Mouse (Mus musculus) telencephalon, adult 2 months (tissue): Measurements from ENCODE around the gene Abcb6.

Source experiments
- DNase-seq: peaks from one replicate; pipeline ENCODE4 v3.0.0-alpha.2; 2011; ENCODE audit warnings: low read depth, low spot score

Gene Abcb6

DNA sequence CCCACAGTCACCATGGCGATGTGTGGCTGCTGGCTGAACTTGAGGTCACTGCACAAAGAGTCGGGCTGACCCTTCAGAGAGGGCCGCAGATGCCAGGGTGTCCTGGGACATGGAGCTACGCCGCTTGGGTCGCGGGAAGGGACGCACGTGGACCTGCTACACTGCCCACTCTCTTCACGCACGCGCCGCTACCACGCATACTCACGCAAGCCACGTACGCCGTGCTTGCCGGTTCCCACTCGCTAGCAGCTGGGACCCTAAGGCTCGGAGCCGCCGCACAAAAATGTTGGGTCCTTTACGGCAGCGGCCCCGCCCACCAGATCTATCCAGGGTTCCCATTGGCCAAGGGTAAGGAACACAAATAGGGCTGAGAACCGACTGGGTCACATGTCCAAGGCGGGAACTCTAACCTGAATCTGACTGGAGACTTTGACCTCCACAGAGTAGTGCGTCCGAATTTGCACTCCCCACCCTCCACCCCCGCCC, at the start of gene Abcb6:
Abcb6 (minus strand) TSS at position 288 of the 486 bp plus-strand sequence.
- peak; percentile 93 for DNase-seq

GRCm38 (mm10) chr1:75229158-75229557, 49.0 kb upstream of the Abcb6 start:
- no peak for DNase-seq

DNA sequence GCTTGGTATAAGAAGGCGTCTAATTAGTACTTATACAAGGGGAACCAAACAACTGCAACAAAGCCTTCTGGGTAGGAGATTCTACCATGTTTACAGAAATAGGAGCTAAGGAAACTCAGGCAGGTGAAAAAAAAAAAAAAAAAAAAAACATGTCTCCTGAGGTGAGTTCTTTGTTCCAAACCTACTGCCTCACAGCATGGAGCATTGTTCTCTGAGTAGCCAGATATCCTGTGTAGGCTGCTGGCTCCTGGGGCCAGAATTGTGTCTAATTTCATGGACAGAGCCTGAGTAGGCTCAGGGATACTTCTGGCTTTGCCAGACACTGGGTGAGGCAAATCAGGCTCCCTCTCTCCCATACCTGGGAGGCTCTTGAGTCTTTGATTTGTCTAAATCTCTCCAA, 47.5 kb upstream of the Abcb6 start:
- DNase-seq = no peak

DNA sequence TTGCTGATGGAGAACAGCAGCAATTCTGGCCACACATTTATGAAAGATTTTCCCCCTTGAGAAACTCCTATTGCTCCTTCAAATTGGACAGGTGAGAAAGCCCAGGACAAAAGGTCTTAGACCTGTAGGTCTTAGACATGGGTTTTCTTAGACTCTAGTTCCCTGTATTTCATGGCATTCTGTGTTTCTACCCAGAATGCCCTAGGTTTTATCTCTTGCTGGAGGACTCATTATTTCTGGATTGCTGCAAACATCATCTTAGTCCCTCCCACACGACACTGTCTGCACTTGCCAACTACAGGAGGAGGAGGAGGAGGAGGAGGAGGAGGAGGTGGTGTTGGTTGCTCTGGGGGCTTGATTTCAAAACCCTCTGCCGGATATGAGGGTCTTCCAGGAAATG, 45.9 kb upstream of the Abcb6 start:
- no peak for DNase-seq

- no peak for DNase-seq
Measured at GRCm38 (mm10) chr1:75225473-75225872, 45.3 kb upstream of the Abcb6 start.

DNA sequence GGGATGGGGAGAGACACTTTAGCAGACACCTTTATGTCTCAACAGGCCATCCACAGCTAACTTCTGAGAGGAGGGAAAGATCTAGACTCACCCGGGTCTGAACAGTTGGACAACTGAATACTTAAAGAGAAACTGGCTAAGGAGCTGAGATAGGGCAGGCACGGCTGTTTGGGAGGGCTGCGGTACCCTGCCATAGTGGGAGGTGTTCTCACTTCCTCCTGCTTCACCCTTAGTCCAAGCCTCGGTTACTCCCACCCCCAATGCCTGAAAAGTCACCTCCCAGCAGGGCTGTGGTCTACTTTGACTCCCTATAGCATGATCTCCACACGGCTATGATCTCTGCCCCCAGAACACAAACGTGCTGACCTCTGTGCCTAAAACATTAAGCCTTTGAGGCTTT, 43.3 kb upstream of the Abcb6 start:
- DNase-seq = no peak

- DNase-seq = no peak
Measured at GRCm38 (mm10) chr1:75222926-75223325, 42.7 kb upstream of the Abcb6 start.

- DNase-seq = no peak
Measured at GRCm38 (mm10) chr1:75221538-75221937, 41.3 kb upstream of the Abcb6 start.

DNA sequence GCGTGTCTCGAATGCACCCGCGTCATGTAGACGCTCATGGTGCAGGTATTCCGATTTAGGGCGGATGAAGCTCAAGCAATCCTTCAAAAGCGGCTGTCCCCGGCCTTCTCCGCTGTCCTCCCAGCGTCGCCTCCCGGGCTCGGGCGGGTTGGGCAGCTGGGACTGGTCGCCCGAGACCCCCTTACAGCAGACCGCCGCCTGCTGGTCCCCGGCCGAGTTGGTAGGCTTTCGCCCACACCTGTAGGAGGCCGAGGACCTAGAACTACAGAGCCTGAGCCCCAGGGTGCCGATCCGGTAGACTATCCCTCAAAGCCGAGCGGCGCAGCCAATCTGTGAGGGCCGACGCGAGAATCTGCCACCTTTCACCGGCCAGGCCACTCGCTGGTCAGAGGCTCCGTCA, 39.3 kb upstream of the Abcb6 start, which contains the start of gene Tuba4a:
Tuba4a (minus strand) TSS at position 335 of the 400 bp plus-strand sequence.
- DNase-seq = no peak

- DNase-seq = peak; percentile 86
Measured at GRCm38 (mm10) chr1:75219078-75219477, 38.9 kb upstream of the Abcb6 start.

DNA sequence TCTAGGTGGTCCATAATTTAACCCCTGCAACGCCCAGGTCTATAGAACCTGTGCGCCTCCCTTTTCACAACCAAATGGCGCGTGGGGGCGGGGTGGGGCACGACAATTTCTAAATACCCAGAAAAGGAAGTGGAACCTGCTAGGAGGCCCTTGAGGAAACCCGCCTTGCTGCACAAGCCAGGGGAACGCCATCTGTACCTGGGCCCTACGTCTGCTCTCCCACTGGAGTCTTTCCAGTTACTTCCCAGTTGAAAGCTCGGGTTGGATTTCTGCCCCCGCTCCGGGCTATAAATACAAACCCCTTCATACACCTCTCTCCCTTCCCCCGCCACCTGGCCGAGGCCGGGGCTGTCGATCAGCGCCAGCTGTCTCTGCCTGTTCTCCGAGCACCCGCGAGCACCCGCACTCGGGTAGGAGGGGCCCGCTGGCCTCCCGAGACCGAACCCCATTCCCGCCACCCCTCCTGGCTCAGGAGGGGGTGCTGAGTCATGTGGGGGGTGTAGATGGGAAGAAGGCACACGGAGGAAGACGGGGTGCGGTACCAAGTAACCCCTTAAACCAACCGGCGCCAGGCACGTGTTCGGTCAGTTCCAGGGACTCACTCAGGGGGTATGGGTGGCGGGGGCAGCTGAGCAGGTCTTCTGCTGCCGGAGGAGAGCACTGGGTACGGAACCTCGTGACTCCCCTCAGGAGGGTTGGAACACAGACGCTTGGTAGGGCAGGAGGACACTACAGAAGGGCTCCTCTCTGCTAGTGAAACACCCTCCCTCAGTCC, 38.2 kb upstream of the Abcb6 start:
- DNase-seq = peak; percentile 74

- DNase-seq = no peak
Measured at GRCm38 (mm10) chr1:75217893-75218226, 37.7 kb upstream of the Abcb6 start.

DNA sequence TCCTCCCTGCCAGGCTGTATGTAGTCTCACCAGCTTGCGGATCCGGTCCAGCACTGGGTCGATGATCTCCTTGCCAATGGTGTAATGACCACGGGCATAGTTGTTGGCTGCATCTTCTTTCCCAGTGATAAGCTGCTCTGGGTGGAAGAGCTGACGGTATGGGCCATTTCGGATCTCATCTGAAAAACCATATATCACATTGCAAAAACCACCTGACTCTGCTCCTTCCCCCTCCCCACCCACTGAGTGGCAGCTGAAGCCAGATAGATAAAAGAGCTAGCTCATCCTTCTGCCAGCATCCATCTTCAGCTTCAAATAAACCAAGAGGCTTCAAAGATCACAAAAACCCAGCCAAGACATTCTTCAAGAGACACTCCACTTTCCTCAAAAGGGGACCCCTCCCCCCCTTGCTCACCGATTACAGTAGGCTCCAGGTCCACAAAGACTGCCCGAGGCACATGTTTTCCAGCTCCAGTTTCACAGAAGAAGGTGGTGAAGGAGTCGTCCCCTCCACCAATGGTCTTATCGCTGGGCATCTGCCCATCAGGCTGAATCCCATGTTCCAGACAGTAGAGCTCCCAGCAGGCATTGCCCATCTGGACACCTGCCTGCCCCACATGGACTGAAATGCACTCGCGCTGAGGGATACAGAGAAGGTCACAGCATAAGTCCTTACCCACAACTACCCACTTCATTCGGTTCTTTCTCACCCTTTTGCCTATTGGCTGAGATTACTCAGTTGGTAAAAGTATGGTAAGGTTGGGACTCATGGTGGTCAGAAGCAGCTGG, 36.8 kb upstream of the Abcb6 start:
- DNase-seq = no peak

- no peak for DNase-seq
Measured at GRCm38 (mm10) chr1:75215785-75216184, 35.6 kb upstream of the Abcb6 start.

DNA sequence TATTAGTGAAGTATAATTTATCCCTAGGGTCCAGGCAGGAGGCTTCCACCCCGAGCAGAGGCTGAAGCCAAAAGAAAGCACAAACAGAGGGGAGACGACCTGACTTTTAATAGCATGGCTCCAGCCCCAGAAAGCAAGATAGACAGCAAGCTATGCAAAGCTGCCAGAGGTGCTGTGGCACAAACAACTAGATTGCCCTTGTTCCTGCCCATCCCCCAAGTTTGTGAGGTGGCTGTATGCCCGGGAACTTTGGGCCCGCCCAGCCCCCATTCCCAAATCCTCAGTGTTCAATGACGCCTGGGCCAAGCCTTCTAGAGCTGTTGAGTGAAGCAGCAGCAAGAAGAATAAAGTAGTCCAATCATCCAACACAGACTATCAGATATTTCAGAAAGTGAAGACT, 34.7 kb upstream of the Abcb6 start:
- DNase-seq = no peak

- no peak for DNase-seq
Measured at GRCm38 (mm10) chr1:75214442-75214841, 34.2 kb upstream of the Abcb6 start.

GRCm38 (mm10) chr1:75213096-75213495, 32.9 kb upstream of the Abcb6 start:
- DNase-seq = no peak

DNA sequence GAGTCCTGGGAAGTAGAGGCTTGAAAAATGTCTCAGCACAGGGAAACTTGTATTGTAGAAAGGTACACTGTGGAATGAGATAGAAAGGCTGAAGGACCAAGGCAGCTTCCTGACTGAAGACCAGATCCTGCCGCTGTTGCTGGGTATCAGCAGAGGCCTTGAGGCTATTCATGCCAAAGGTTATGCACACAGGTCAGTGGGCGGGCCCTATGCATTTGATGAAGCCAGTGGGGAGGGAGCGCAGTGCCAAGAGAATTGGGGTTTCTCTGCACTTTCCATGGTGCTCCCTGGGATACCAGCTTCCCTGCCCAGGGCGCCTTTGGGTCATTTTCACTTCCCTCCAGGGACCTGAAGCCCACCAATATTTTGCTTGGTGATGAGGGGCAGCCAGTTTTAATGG, 32.4 kb upstream of the Abcb6 start:
- no peak for DNase-seq

- DNase-seq = no peak
Measured at GRCm38 (mm10) chr1:75211141-75211708, 31.0 kb upstream of the Abcb6 start.

DNA sequence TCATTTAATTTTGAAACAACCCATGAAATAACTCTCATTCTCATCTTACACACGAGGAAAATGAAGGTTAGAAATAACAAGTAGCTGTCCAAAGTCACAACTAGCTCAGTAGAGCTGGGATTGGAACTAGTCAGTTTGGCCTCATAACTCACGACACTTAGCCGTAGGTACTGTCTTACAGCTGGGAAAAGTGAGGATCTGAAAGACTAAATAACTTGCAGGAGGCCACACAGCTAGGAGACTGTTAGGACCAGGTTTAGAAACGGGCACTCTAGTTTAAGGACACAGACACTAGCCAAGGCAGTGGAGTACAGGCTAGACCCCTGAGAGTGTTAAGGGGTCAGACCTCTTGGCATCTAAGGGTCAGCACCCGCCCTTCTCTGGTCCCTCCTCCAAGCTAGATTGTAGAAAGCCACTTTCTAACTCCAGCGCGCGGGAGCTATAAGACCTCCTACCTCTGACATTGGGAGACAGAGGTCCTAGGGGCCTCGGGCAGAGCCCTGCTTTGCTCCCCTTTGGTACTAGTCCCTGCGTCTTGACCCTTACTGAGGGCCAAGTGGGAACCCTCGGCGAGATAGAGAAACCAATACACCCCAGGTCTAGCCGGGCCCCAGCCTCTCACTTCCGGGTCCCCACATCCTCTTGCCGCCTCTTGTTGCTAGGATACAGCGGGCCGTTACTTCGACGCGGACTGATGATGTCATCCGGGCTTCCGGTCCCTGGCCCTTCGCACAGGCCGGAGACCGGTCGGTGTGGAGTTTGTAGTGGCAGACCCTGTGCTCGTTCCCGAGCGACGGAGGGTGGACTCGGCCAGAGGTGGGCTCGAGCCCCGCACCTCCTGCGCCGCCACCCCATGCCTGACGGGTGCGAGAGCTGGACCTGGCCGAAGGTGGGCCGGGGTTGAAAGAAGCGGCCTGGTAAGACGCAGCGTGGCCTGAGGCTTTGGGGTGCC, 30.2 kb upstream of the Abcb6 start, which contains the start of the genes Glb1l and Stk16:
Glb1l (minus strand) TSS at position 678 of the 952 bp plus-strand sequence.
Stk16 (plus strand) TSS at position 703 of the 952 bp plus-strand sequence.
- DNase-seq = peak; percentile 93
